Mouse (Mus musculus) lung, postnatal 0 days (tissue): ENCODE data around the gene Gm3880. TPM values are rescaled to one million over a fixed set of nuclear protein-coding genes. Genes with fewer than 3 reads are reported as not detected.
A peak's percentile ranks its signal among the peaks of the same experiment; 100 is the strongest.

Experiments used
- ATAC-seq: fragments of 200-750 bp; cut with Nextera tagmentation; 2 replicates; pipeline ENCODE4 v1.8.0; 2017; ENCODE audit warnings: moderate library complexity
- DNase-seq: peaks from one replicate; pipeline ENCODE4 v3.0.0-alpha.2; 2016; ENCODE audit warnings: low spot score
- H3K27ac ChIP-seq: fragments of 300-500 bp; sonication (generic); 2 replicates; pipeline ENCODE4 v1.5.1; 2014; ENCODE audit warnings: antibody characterized with exemption, mild to moderate bottlenecking, low read length, mixed read lengths
- H3K27me3 ChIP-seq: fragments of 300-500 bp; sonication (generic); replicated peaks from 2 replicates; pipeline ENCODE4 v1.6.1; 2014; ENCODE audit warnings: low read length, mixed read lengths; ENCODE audit not compliant: insufficient read depth
- H3K36me3 ChIP-seq: fragments of 300-500 bp; sonication (generic); 2 replicates; pipeline ENCODE4 v1.6.1; 2014; ENCODE audit warnings: low read length, mixed read lengths; ENCODE audit not compliant: insufficient read depth
- H3K4me1 ChIP-seq: fragments of 300-500 bp; sonication (generic); 2 replicates; pipeline ENCODE4 v1.6.1; 2014; ENCODE audit warnings: antibody characterized with exemption, low read depth, low read length, mixed read lengths; ENCODE audit not compliant: insufficient read depth
- H3K4me2 ChIP-seq: fragments of 300-500 bp; sonication (generic); replicated peaks from 2 replicates; pipeline ENCODE4 v1.6.1; 2014; ENCODE audit warnings: low read depth, mild to moderate bottlenecking, low read length, moderate library complexity, mixed read lengths
- H3K4me3 ChIP-seq: fragments of 300-500 bp; sonication (generic); 2 replicates; pipeline ENCODE4 v1.5.1; 2014; ENCODE audit warnings: low read depth, low read length
- H3K9ac ChIP-seq: fragments of 300-500 bp; sonication (generic); replicated peaks from 2 replicates; pipeline ENCODE4 v1.6.1; 2014; ENCODE audit warnings: low read depth, mild to moderate bottlenecking
- H3K9me3 ChIP-seq: fragments of 300-500 bp; sonication (generic); 2 replicates; pipeline ENCODE4 v1.6.1; 2016; ENCODE audit warnings: low read length, mixed read lengths
- CTCF ChIP-seq: IDR thresholded peaks from 2 replicates; pipeline ENCODE4 v1.5.1; 2016; ENCODE audit warnings: antibody characterized with exemption, mild to moderate bottlenecking
- EP300 ChIP-seq: IDR thresholded peaks from 2 replicates; pipeline ENCODE4 v1.6.1; 2016; ENCODE audit warnings: antibody characterized with exemption, mild to moderate bottlenecking, control low read depth
- WGBS: fragments of 180-500 bp; shearing (Covaris S2); extraction: QIAGEN DNeasy Blood & Tissue Kit; methylation state at CpG from one replicate; pipeline ENCODE4 v1.1.7; 2014; 5-methylcytosine and 5-hydroxymethylcytosine counted together
- polyA plus RNA-seq: library from polyadenylated mRNA; unstranded; fragments of >200 nt; fragmentation: Nextera tagmentation; extraction: Ambion mirVana; gene quantifications from 2 replicates; pipeline ENCODE4 v1.2.1, GENCODE M21; 2015

Gene Gm3880
- polyA plus RNA-seq, 1 experiment from 2014 or later = not detected

GRCm38 (mm10) chrX:102660712-102661111 lies 26.1 kb downstream of the Gm3880 start:
- ATAC-seq = no peak
- no peaks in the 10 kb centered on the region for H3K4me1 ChIP-seq
- H3K4me3 ChIP-seq = no peak overlapping the region
- H3K4me2 ChIP-seq = no peak overlapping the region
- H3K9ac ChIP-seq = no peak overlapping the region
- 13% methylated on average over 3 of the region's 3 CpGs for WGBS
- DNase-seq = peak; percentile 21
- no peaks in the 10 kb centered on the region for H3K27me3 ChIP-seq
- no peak overlapping the region for H3K27ac ChIP-seq
- H3K36me3 ChIP-seq = no peaks in the 10 kb centered on the region
- TF ChIP-seq EP300 (no peak), CTCF (peak; percentile 61)
- no peaks in the 10 kb centered on the region for H3K9me3 ChIP-seq

- H3K9ac ChIP-seq = no peak overlapping the region
- 92% methylated on average over 1 of the region's 1 CpGs for WGBS
- no peaks in the 10 kb centered on the region for H3K36me3 ChIP-seq
- no peaks in the 10 kb centered on the region for H3K4me1 ChIP-seq
- H3K9me3 ChIP-seq = no peaks in the 10 kb centered on the region
- no peaks in the 10 kb centered on the region for H3K27me3 ChIP-seq
- H3K4me2 ChIP-seq = no peak overlapping the region
- no peak for DNase-seq
- no peak overlapping the region for H3K27ac ChIP-seq
- no peak for ATAC-seq
- TF ChIP-seq EP300 (no peak), CTCF (no peak)
- H3K4me3 ChIP-seq = no peak overlapping the region
These were observed 41.1 kb downstream of the Gm3880 start for GRCm38 (mm10) chrX:102645691-102646090.

GRCm38 (mm10) chrX:102645146-102645545 lies 41.6 kb downstream of the Gm3880 start:
- no peaks in the 10 kb centered on the region for H3K27me3 ChIP-seq
- 39% methylated on average over 6 of the region's 6 CpGs for WGBS
- H3K4me2 ChIP-seq = peak overlapping the region; percentile 59; the same call in 1 of the 2 replicates
- no peak overlapping the region for H3K4me3 ChIP-seq
- no peaks in the 10 kb centered on the region for H3K36me3 ChIP-seq
- ATAC-seq = peak; percentile 40
- H3K27ac ChIP-seq = no peak overlapping the region
- DNase-seq = peak; percentile 23
- no peaks in the 10 kb centered on the region for H3K9me3 ChIP-seq
- TF ChIP-seq CTCF (no peak), EP300 (peak; percentile 50; the same call in 1 of the 2 replicates)
- H3K4me1 ChIP-seq = no peaks in the 10 kb centered on the region
- H3K9ac ChIP-seq = no peak overlapping the region

GRCm38 (mm10) chrX:102644573-102644951 lies 42.2 kb downstream of the Gm3880 start:
- WGBS = 16% methylated on average over 8 of the region's 8 CpGs

GRCm38 (mm10) chrX:102643823-102644572 lies 42.8 kb downstream of the Gm3880 start, which contains the start of gene Phka1:
TSS of gene Phka1 (minus strand) at chrX:102644246.
- H3K4me1 ChIP-seq = no peaks in the 10 kb centered on the region
- H3K9ac ChIP-seq = 0 out of 2 replicates have a peak within 1 kb of the TSS, but pooled peaks have one; percentile 34
- ATAC-seq (peak; percentile 97), DNase-seq (peak; percentile 77)
- peak within 1 kb of the TSS; percentile 50 for H3K4me3 ChIP-seq
- TF ChIP-seq EP300 (no peak), CTCF (peak; percentile 24)
- 9% methylated on average over 50 of the region's 60 CpGs for whole genome bisulfite sequencing
- H3K27ac ChIP-seq = peak within 1 kb of the TSS; percentile 52
- no peaks in the 10 kb centered on the region for H3K9me3 ChIP-seq
- H3K36me3 ChIP-seq = no peaks in the 10 kb centered on the region
- H3K27me3 ChIP-seq = no peaks in the 10 kb centered on the region
- peak within 1 kb of the TSS; percentile 59 for H3K4me2 ChIP-seq

More at GRCm38 (mm10) chrX:102644573-102644951, 42.2 kb downstream of the Gm3880 start:
- no peaks in the 10 kb centered on the region for H3K9me3 ChIP-seq
- H3K27ac ChIP-seq = peak overlapping the region; percentile 52
- no peaks in the 10 kb centered on the region for H3K27me3 ChIP-seq
- TF ChIP-seq CTCF (no peak), EP300 (no peak)
- H3K4me2 ChIP-seq = peak overlapping the region; percentile 59
- ATAC-seq (peak; percentile 34), DNase-seq (peak; percentile 24)
- peak overlapping the region; percentile 50 for H3K4me3 ChIP-seq
- H3K36me3 ChIP-seq = no peaks in the 10 kb centered on the region
- H3K9ac ChIP-seq = 0 out of 2 replicates have a peak overlapping the region, but pooled peaks have one; percentile 8
- no peaks in the 10 kb centered on the region for H3K4me1 ChIP-seq

Other genes starting within 250 kb of the Gm3880 start
- gene Hdac8, start 181.6 kb downstream of the Gm3880 start, polyA plus RNA-seq = 8.2 and 9.7 TPM in 2 replicates
- 4.5 and 5.6 TPM in 2 replicates for gene Phka1, start 42.7 kb downstream of the Gm3880 start, polyA plus RNA-seq
- not detected in 2 replicates for gene Gm9112, start 20.7 kb upstream of the Gm3880 start, polyA plus RNA-seq
- not detected in 2 replicates for gene Dmrtc1b, start 20.9 kb upstream of the Gm3880 start, polyA plus RNA-seq
- gene Dmrtc1c1, start 116.0 kb upstream of the Gm3880 start, polyA plus RNA-seq = not detected in 2 replicates
- not detected in 2 replicates for gene Dmrtc1c2, start 167.6 kb upstream of the Gm3880 start, polyA plus RNA-seq
- gene 1700031F05Rik, start 181.0 kb upstream of the Gm3880 start, polyA plus RNA-seq = not detected in 2 replicates
- 0.33 and 0.38 TPM in 2 replicates for gene Dmrtc1a, start 221.7 kb upstream of the Gm3880 start, polyA plus RNA-seq
- gene 1700011M02Rik, start 221.9 kb upstream of the Gm3880 start, polyA plus RNA-seq = not detected in 2 replicates
- gene 1700018G05Rik, start 241.4 kb upstream of the Gm3880 start, polyA plus RNA-seq = not detected in 2 replicates